Mouse (Mus musculus) lung, embryonic 16.5 days (tissue): ENCODE results near the gene Csrp1. TPM values are rescaled to one million over a fixed set of nuclear protein-coding genes. Genes with fewer than 3 reads are reported as not detected.

Experiments used
- ATAC-seq: fragments of 200-750 bp; cut with Nextera tagmentation; 2 replicates; pipeline ENCODE4 v1.8.0; 2017; ENCODE audit warnings: low read depth, mild to moderate bottlenecking, moderate library complexity
- H3K27ac ChIP-seq: fragments of 300-500 bp; sonication (generic); 2 replicates; pipeline ENCODE4 v1.5.1; 2014; ENCODE audit warnings: mild to moderate bottlenecking, control low read depth, low read length
- H3K27me3 ChIP-seq: fragments of 300-500 bp; sonication (generic); 2 replicates; pipeline ENCODE4 v1.6.1; 2014; ENCODE audit warnings: low read depth, low read length, mixed read lengths; ENCODE audit not compliant: control insufficient read depth, insufficient read depth
- H3K36me3 ChIP-seq: fragments of 300-500 bp; sonication (generic); 2 replicates; pipeline ENCODE4 v1.6.1; 2014; ENCODE audit warnings: low read length; ENCODE audit not compliant: control insufficient read depth, insufficient read depth
- H3K4me1 ChIP-seq: fragments of 300-500 bp; sonication (generic); replicated peaks from 2 replicates; pipeline ENCODE4 v1.6.1; 2014; ENCODE audit warnings: low read length, mixed read lengths; ENCODE audit not compliant: control insufficient read depth, insufficient read depth
- H3K4me2 ChIP-seq: fragments of 300-500 bp; sonication (generic); 2 replicates; pipeline ENCODE4 v1.6.1; 2014; ENCODE audit warnings: low read depth, low read length, control low read depth
- H3K4me3 ChIP-seq: fragments of 300-500 bp; sonication (generic); 2 replicates; pipeline ENCODE4 v1.5.1; 2014; ENCODE audit warnings: mild to moderate bottlenecking, low read length, control low read depth
- H3K9ac ChIP-seq: fragments of 300-500 bp; sonication (generic); 2 replicates; pipeline ENCODE4 v1.6.1; 2014; ENCODE audit warnings: low read length, control low read depth
- H3K9me3 ChIP-seq: fragments of 300-500 bp; sonication (generic); 2 replicates; pipeline ENCODE4 v1.6.1; 2016; ENCODE audit warnings: low read length; ENCODE audit not compliant: control insufficient read depth
- WGBS: fragments of 180-500 bp; shearing (Covaris S2); extraction: QIAGEN DNeasy Blood & Tissue Kit; methylation state at CpG from one replicate; pipeline ENCODE4 v1.1.7; 2014; 5-methylcytosine and 5-hydroxymethylcytosine counted together
- polyA plus RNA-seq: library from polyadenylated mRNA; unstranded; fragments of >200 nt; fragmentation: Nextera tagmentation; extraction: Ambion mirVana; gene quantifications from 2 replicates; pipeline ENCODE4 v1.2.1, GENCODE M21; 2015

Csrp1 gene
- polyA plus RNA-seq, 1 experiment from 2014 or later, result 268 TPM

GRCm38 (mm10) chr1:135770237-135770636 lies 50.4 kb downstream of the Csrp1 start:
- no peak overlapping the region for H3K9ac ChIP-seq
- no peaks in the 10 kb centered on the region for H3K9me3 ChIP-seq
- H3K4me1 ChIP-seq, result peaks cover 37% of the 10 kb centered on the region
- WGBS, result 72% methylated on average over 7 of the region's 7 CpGs
- H3K4me2 ChIP-seq, result no peak overlapping the region
- H3K27me3 ChIP-seq, result no peaks in the 10 kb centered on the region
- peaks cover 5% of the 10 kb centered on the region for H3K36me3 ChIP-seq
- no peak overlapping the region for H3K4me3 ChIP-seq
- no peak overlapping the region; the same call in 1 of the 2 replicates for H3K27ac ChIP-seq
- no peak for ATAC-seq

GRCm38 (mm10) chr1:135770896-135771572 lies 51.2 kb downstream of the Csrp1 start:
- Histone ChIP-seq H3K27me3 (no peaks in the 10 kb centered on the region), H3K9ac (no peak overlapping the region), H3K9me3 (no peaks in the 10 kb centered on the region), H3K27ac (peak overlapping the region; percentile 50), H3K36me3 (peaks cover 5% of the 10 kb centered on the region), H3K4me2 (no peak overlapping the region), H3K4me3 (no peak overlapping the region), H3K4me1 (peaks cover 35% of the 10 kb centered on the region)
- ATAC-seq, result no peak
- WGBS, result 40% methylated on average over 12 of the region's 12 CpGs

- 59% methylated on average over 8 of the region's 8 CpGs for WGBS
- no peaks in the 10 kb centered on the region for H3K9me3 ChIP-seq
- H3K4me3 ChIP-seq, result no peak overlapping the region
- no peaks in the 10 kb centered on the region for H3K27me3 ChIP-seq
- H3K27ac ChIP-seq, result no peak overlapping the region
- H3K36me3 ChIP-seq, result peaks cover 5% of the 10 kb centered on the region
- no peak overlapping the region for H3K9ac ChIP-seq
- H3K4me1 ChIP-seq, result peaks cover 38% of the 10 kb centered on the region
- no peak overlapping the region for H3K4me2 ChIP-seq
- no peak for ATAC-seq
Observed at GRCm38 (mm10) chr1:135771573-135771970, 51.7 kb downstream of the Csrp1 start.

- H3K27ac ChIP-seq, result no peak overlapping the region
Observed at GRCm38 (mm10) chr1:135776596-135776995, 56.7 kb downstream of the Csrp1 start.

GRCm38 (mm10) chr1:135777046-135777445 lies 57.2 kb downstream of the Csrp1 start:
- Histone ChIP-seq H3K36me3 (no peaks in the 10 kb centered on the region), H3K27me3 (no peaks in the 10 kb centered on the region), H3K4me2 (no peak overlapping the region), H3K27ac (no peak overlapping the region), H3K9ac (no peak overlapping the region), H3K4me3 (no peak overlapping the region), H3K9me3 (no peaks in the 10 kb centered on the region), H3K4me1 (peaks cover 22% of the 10 kb centered on the region)
- 89% methylated on average over 1 of the region's 1 CpGs for WGBS
- ATAC-seq, result no peak

More at GRCm38 (mm10) chr1:135776596-135776995, 56.7 kb downstream of the Csrp1 start:
- Histone ChIP-seq H3K36me3 (no peaks in the 10 kb centered on the region), H3K27me3 (no peaks in the 10 kb centered on the region), H3K4me2 (no peak overlapping the region), H3K9me3 (no peaks in the 10 kb centered on the region), H3K9ac (no peak overlapping the region), H3K4me3 (no peak overlapping the region), H3K4me1 (peaks cover 22% of the 10 kb centered on the region)
- ATAC-seq, result no peak

- peak within 1 kb of the TSS; percentile 37; the same call in 1 of the 2 replicates for H3K9ac ChIP-seq
- H3K36me3 ChIP-seq, result no peaks in the 10 kb centered on the region
- peak; percentile 66 for ATAC-seq
- no peaks in the 10 kb centered on the region for H3K9me3 ChIP-seq
- H3K27me3 ChIP-seq, result no peaks in the 10 kb centered on the region
- H3K4me1 ChIP-seq, result peaks cover 22% of the 10 kb centered on the region
- H3K4me2 ChIP-seq, result peak within 1 kb of the TSS; percentile 34
- peak within 1 kb of the TSS; percentile 26 for H3K27ac ChIP-seq
- no peak within 1 kb of the TSS for H3K4me3 ChIP-seq
- 13% methylated on average over 22 of the region's 22 CpGs for WGBS
Observed at GRCm38 (mm10) chr1:135778780-135779535, 59.1 kb downstream of the Csrp1 start, which contains the start of gene Tnni1. Tnni1 (plus strand) TSS chr1:135779434.

GRCm38 (mm10) chr1:135780649-135781048 lies 60.8 kb downstream of the Csrp1 start:
- Histone ChIP-seq H3K4me3 (no peak overlapping the region), H3K9me3 (no peaks in the 10 kb centered on the region), H3K4me2 (no peak overlapping the region), H3K4me1 (peaks cover 22% of the 10 kb centered on the region), H3K27ac (no peak overlapping the region), H3K36me3 (no peaks in the 10 kb centered on the region), H3K9ac (no peak overlapping the region), H3K27me3 (no peaks in the 10 kb centered on the region)
- no peak for ATAC-seq
- 41% methylated on average over 4 of the region's 4 CpGs for WGBS

- Histone ChIP-seq H3K4me1 (peaks cover 19% of the 10 kb centered on the region), H3K27me3 (no peaks in the 10 kb centered on the region), H3K4me2 (no peak overlapping the region), H3K36me3 (no peaks in the 10 kb centered on the region), H3K27ac (no peak overlapping the region), H3K4me3 (no peak overlapping the region), H3K9me3 (no peaks in the 10 kb centered on the region), H3K9ac (peak overlapping the region; percentile 28; the same call in 1 of the 2 replicates)
- WGBS, result 8% methylated on average over 13 of the region's 13 CpGs
- peak; percentile 72 for ATAC-seq
Observed at GRCm38 (mm10) chr1:135781220-135781619, 61.4 kb downstream of the Csrp1 start.

- no peak overlapping the region for H3K9ac ChIP-seq
- H3K4me1 ChIP-seq, result peaks cover 16% of the 10 kb centered on the region
- peak overlapping the region; percentile 27; the same call in 1 of the 2 replicates for H3K27ac ChIP-seq
- ATAC-seq, result no peak
- no peak overlapping the region for H3K4me3 ChIP-seq
- 56% methylated on average over 10 of the region's 10 CpGs for WGBS
- no peak overlapping the region for H3K4me2 ChIP-seq
- H3K36me3 ChIP-seq, result no peaks in the 10 kb centered on the region
- H3K9me3 ChIP-seq, result no peaks in the 10 kb centered on the region
- H3K27me3 ChIP-seq, result no peaks in the 10 kb centered on the region
Observed at GRCm38 (mm10) chr1:135782816-135783215, 63.0 kb downstream of the Csrp1 start.
